Mouse (Mus musculus) heart, adult 2 months (tissue): Measurements from ENCODE around the gene Nsrp1. TPM values are rescaled to one million over a fixed set of nuclear protein-coding genes. Genes with fewer than 3 reads are reported as not detected.
A peak's percentile ranks its signal among the peaks of the same experiment; 100 is the strongest.

Experiments used
- DNase-seq, 2 experiments: peaks; one replicate each; pipeline ENCODE4 v3.0.0; 2021
- H3K27ac ChIP-seq: fragments of 200-600 bp; 2 replicates; pipeline ENCODE4 v1.8.1; 2022
- H3K27me3 ChIP-seq: fragments of 200-500 bp; 2 replicates; pipeline ENCODE4 v1.6.1; 2012; ENCODE audit warnings: mild to moderate bottlenecking, low read length, inconsistent platforms, mixed read lengths; ENCODE audit not compliant: control insufficient read depth, insufficient read depth
- H3K36me3 ChIP-seq: fragments of 200-500 bp; 2 replicates; pipeline ENCODE4 v1.6.1; 2012; ENCODE audit warnings: low read length, inconsistent platforms; ENCODE audit not compliant: control insufficient read depth, insufficient read depth
- H3K4me1 ChIP-seq: fragments of 200-500 bp; 2 replicates; pipeline ENCODE4 v1.6.1; 2011; ENCODE audit warnings: low read length; ENCODE audit not compliant: control insufficient read depth, insufficient read depth
- H3K4me3 ChIP-seq: fragments of 200-600 bp; 2 replicates; pipeline ENCODE4 v1.8.1; 2022
- H3K79me2 ChIP-seq: fragments of 200-500 bp; replicated peaks from 2 replicates; pipeline ENCODE4 v1.6.1; 2012; ENCODE audit warnings: mild to moderate bottlenecking, inconsistent platforms, low read length, moderate library complexity, mixed read lengths; ENCODE audit not compliant: control insufficient read depth, insufficient read depth
- H3K9ac ChIP-seq: fragments of 200-500 bp; 2 replicates; pipeline ENCODE4 v1.6.1; 2012; ENCODE audit warnings: low read depth, mild to moderate bottlenecking, control low read depth, inconsistent platforms, low read length, mixed read lengths
- CTCF ChIP-seq: fragments of 200-600 bp; IDR thresholded peaks from 2 replicates; pipeline ENCODE4 v1.8.1; 2022; ENCODE audit warnings: antibody characterized with exemption, mild to moderate bottlenecking, moderate library complexity
- EP300 ChIP-seq: fragments of 200-500 bp; IDR thresholded peaks from 2 replicates; pipeline ENCODE4 v1.6.1; 2011; ENCODE audit warnings: low read depth, low read length, control low read depth; ENCODE audit not compliant: insufficient read depth
- POLR2A ChIP-seq: fragments of 200-500 bp; IDR thresholded peaks from 2 replicates; pipeline ENCODE4 v1.6.1; 2011; ENCODE audit warnings: mild to moderate bottlenecking, low read depth, low read length, control low read depth; ENCODE audit not compliant: insufficient read depth
- WGBS: fragments of 180-500 bp; shearing (Covaris S2); methylation state at CpG from one replicate; pipeline ENCODE4 v1.1.7; 2018; 5-methylcytosine and 5-hydroxymethylcytosine counted together
- intact Hi-C: fragments of 180-260 bp; cut with DNase I; formaldehyde crosslinking; loops from one replicate; pipeline ENCODE4 v1.15.1; 2025
- polyA plus RNA-seq: library from polyadenylated mRNA; depleted of rRNA; stranded (reverse); fragments of >200 nt; gene quantifications from 2 replicates; pipeline ENCODE4 v1.2.3, GENCODE M21; 2012
- total RNA-seq, 2 experiments: library from RNA; stranded (reverse); gene quantifications; 2 replicates each; pipeline ENCODE4 v1.2.3; 2021

The Nsrp1 gene
- total and polyA plus RNA-seq, 3 experiments = 1.1 to 11.8 (median 7.1) TPM

DNA sequence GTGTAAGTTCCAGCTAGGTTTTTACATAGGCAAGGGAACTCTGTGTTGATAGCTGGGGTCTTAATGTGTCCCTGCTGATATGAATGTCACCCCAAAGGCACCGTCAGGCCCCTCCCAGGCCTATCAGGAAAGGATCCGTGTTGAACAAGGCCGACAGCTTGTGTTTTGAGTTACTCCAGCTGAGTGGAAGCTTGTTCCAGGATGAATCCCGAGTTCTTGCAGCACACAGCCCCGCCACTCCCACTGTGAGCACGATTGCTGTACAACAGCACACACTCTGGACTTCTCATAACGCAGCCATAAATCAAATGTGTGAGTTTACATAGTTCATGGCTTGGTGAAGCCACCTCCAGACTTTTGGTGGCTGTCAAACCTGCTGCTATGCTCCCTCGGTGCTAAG is 15.9 kb upstream of the Nsrp1 start:
- WGBS = 62% methylated on average over 8 of the region's 8 CpGs
- DNase-seq = no peak

DNA sequence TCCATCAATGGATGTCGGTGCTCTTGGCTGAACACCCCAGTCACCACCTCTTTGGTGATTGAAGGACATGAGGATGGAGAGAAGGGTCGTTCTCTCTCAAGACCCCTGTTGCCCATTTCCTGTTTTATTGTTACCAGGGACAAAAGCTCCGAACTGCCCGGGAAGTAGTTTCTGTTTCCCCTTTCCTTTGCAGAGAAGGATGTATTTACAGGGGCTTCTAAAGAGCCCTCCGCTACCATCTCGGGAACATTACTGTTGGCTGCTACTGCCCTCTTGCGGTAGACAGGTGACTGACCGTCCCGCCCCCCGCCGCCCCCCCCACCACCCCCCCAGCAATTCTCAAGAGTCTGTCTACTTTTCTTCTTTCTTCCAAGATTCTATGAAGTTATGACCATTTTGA is 15.0 kb upstream of the Nsrp1 start:
- 1% methylated on average over 11 of the region's 11 CpGs for WGBS
- Histone ChIP-seq H3K9ac (no peak overlapping the region), H3K4me1 (no peaks in the 10 kb centered on the region; the same call in 1 of the 2 replicates)

More for the DNA sequence above, 15.9 kb upstream of the Nsrp1 start:
- TF ChIP-seq EP300 (no peak), CTCF (no peak)
- Histone ChIP-seq H3K4me3 (no peak overlapping the region), H3K79me2 (no peaks in the 10 kb centered on the region), H3K9ac (no peak overlapping the region), H3K27ac (no peak overlapping the region), H3K36me3 (no peaks in the 10 kb centered on the region), H3K27me3 (no peaks in the 10 kb centered on the region; the same call in 1 of the 2 replicates), H3K4me1 (no peaks in the 10 kb centered on the region; the same call in 1 of the 2 replicates)
- intact Hi-C loops = loop anchor here (10.0 kb wide), 2 partner anchors 371 to 419 kb away; partner anchors contain the start of genes Bhlha9, Coro6 and Trarg1

DNA sequence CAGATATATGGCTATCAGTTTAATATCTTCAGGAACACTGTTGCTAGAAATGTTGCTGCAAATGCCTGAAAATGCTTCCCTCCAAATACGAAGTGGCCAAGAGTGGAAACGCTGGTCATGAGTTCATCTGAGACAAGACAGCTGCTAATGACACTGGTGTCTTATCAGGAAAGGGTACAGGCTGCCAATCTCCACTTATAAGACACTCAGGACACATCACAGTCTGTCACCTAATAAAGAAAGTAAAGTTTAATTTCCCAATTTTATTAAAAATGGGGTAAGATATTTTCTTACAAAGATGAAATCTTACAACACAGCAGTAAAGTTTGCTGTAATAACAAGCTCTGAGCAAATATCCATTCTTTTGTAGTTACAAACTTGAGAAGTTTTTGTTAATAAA is 10.9 kb upstream of the Nsrp1 start:
- Histone ChIP-seq H3K27ac (no peak overlapping the region), H3K36me3 (no peaks in the 10 kb centered on the region), H3K4me1 (no peaks in the 10 kb centered on the region), H3K79me2 (no peaks in the 10 kb centered on the region), H3K4me3 (no peak overlapping the region), H3K9ac (no peak overlapping the region), H3K27me3 (no peaks in the 10 kb centered on the region)
- DNase-seq = no peak
- WGBS = 25% methylated on average over 2 of the region's 2 CpGs
- TF ChIP-seq CTCF (no peak), EP300 (no peak), POLR2A (no peak)
- intact Hi-C loops = no loop called here

More for the DNA sequence above, 15.0 kb upstream of the Nsrp1 start:
- Histone ChIP-seq H3K79me2 (no peaks in the 10 kb centered on the region), H3K4me3 (peak overlapping the region; percentile 33), H3K27ac (no peak overlapping the region), H3K27me3 (no peaks in the 10 kb centered on the region; the same call in 1 of the 2 replicates), H3K36me3 (no peaks in the 10 kb centered on the region)
- intact Hi-C loops = loop anchor here (1.0 to 10.0 kb wide), 4 partner anchors 96 to 418 kb away; partner anchors contain the start of genes Bhlha9, Coro6 and Trarg1
- DNase-seq = peak; percentile 29 to 48
- TF ChIP-seq POLR2A = no peak
- peak; percentile 77 for TF ChIP-seq CTCF
- TF ChIP-seq EP300 = no peak

DNA sequence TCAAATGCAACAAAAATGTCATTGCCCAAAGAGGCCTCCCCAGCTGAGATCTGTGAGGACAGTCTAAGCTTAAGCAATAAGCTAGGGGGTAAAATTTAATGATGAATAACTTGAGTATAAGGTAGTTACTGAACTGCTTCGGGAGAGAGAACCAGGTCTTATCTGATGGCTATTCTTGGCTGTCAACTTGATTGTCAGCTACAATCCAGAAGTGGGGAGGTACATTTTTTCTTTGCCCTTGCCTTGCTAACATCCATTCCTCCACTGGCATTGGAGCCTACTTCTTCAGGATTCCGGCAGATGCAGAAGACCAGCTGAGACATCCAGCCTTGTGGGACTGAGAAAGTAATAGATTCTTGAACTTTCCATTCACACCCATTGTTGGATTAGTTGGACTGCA is 8.8 kb upstream of the Nsrp1 start:
- Histone ChIP-seq H3K27ac (no peak overlapping the region), H3K36me3 (no peaks in the 10 kb centered on the region), H3K79me2 (no peaks in the 10 kb centered on the region), H3K27me3 (no peaks in the 10 kb centered on the region), H3K9ac (no peak overlapping the region), H3K4me3 (no peak overlapping the region), H3K4me1 (no peaks in the 10 kb centered on the region)
- intact Hi-C loops = no loop called here
- WGBS = 71% methylated on average over 2 of the region's 2 CpGs
- TF ChIP-seq POLR2A (no peak), EP300 (no peak), CTCF (no peak)
- DNase-seq = no peak

DNA sequence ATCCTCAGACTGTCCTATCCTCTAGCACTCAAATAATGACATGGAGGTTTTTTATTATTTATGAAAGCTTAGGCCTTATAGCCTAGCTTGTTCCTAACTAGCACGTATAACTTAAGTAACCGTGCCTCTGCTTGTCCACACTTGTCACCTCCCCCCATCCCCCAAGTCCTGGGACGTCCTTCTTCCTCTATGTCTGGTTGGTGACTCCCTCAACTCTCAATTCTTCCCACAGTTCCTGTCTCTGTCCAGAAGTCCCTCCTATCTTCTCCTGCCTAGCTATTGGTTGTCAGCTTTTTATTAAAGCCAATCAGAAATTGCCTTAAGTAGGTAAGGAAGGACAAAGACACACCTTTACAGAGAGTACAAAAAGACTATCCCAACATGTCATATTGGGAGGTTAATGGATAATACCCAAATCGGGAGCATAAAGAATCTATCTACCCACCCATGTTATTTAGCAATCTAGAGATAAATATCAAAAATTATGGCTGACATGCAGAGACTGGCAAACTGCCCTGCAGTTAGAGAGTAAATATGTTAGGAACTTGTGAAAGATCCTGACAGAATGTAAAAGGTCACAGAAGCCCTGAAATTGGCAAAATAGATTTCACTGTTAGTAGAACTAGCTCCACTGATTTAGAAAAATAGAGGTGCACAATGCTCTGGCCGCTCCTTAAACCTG is 5.9 kb upstream of the Nsrp1 start:
- H3K4me3 ChIP-seq = no peak overlapping the region
- no peak overlapping the region for H3K27ac ChIP-seq
- intact Hi-C loops = no loop called here
- no peaks in the 10 kb centered on the region for H3K79me2 ChIP-seq
- no peaks in the 10 kb centered on the region for H3K4me1 ChIP-seq
- TF ChIP-seq POLR2A (no peak), CTCF (no peak), EP300 (no peak)
- no peaks in the 10 kb centered on the region for H3K27me3 ChIP-seq
- no peaks in the 10 kb centered on the region for H3K36me3 ChIP-seq
- DNase-seq = no peak
- no peak overlapping the region for H3K9ac ChIP-seq
- WGBS = 45% methylated on average over 5 of the region's 5 CpGs

DNA sequence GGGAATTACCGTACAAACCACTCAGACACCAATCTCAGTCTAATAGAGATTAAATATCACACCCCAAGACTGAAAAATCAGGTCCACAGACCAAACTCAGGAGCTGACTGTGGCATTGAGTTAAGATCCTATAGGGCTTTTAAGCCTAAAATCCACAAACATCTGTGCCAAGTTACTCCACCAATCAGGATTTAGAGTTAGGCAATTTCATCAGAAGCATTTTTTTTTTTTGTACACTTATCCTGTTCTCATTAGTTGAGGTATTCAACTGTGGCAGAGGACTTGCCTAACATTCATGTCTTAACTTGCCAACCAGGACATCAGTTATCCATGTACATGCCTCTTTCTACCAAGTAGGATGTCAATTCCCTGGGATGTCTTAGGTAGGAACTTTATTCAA is 1.1 kb upstream of the Nsrp1 start:
- intact Hi-C loops = no loop called here
- no peak for DNase-seq
- Histone ChIP-seq H3K79me2 (no peaks in the 10 kb centered on the region; the same call in 1 of the 2 replicates), H3K36me3 (no peaks in the 10 kb centered on the region; the same call in 1 of the 2 replicates), H3K27me3 (no peaks in the 10 kb centered on the region), H3K27ac (no peak overlapping the region), H3K4me3 (no peak overlapping the region), H3K9ac (no peak overlapping the region), H3K4me1 (peaks cover 1% of the 10 kb centered on the region; the same call in 1 of the 2 replicates)
- no peak for TF ChIP-seq POLR2A
- TF ChIP-seq EP300 = no peak
- TF ChIP-seq CTCF = no peak
- 96% methylated on average over 1 of the region's 1 CpGs for WGBS
